Mouse (Mus musculus): Measurements from ENCODE around the gene Ccdc86. TPM values are rescaled to one million over a fixed set of nuclear protein-coding genes. Genes with fewer than 3 reads are reported as not detected.

Ccdc86 gene
- polyA plus RNA-seq, 1 experiment from 2014 or later = 39.2 TPM

DNA sequence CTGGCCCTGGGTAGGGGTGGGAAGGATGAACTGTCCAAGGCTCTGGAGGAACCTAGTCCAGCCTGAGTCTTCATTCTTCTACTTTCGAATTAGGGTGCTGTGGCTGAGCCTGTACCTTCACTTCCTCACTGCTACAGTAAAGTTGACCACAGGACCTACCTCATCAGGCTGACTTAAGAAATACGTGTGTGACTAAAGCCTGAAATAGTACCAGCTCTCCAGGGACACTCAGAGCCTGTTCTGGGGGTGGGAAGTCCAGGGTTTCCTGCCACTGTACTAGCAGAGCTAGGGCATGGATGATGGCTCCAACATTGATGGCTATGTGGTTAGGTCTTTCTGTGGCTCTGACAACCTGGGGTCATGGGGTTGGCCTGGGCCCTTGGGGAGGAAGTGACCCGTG lies 5.1 kb downstream of the Ccdc86 start:
- Histone ChIP-seq H3K4me3 (no peak overlapping the region), H3K36me3 (peaks cover 58% of the 10 kb centered on the region), H3K27ac (replicated peaks) (no peak overlapping the region), H3K9me3 (replicated peaks) (no peaks in the 10 kb centered on the region), H3K4me1 (peaks cover 43% of the 10 kb centered on the region), H3K27me3 (ENCODE audit: low read depth, poor library complexity, severe bottlenecking) (peaks cover 24% of the 10 kb centered on the region; the same call in 1 of the 2 replicates)
- WGBS = 86% methylated on average over 3 of the region's 3 CpGs
- DNase-seq (ENCODE audit: low spot score) = no peak

DNA sequence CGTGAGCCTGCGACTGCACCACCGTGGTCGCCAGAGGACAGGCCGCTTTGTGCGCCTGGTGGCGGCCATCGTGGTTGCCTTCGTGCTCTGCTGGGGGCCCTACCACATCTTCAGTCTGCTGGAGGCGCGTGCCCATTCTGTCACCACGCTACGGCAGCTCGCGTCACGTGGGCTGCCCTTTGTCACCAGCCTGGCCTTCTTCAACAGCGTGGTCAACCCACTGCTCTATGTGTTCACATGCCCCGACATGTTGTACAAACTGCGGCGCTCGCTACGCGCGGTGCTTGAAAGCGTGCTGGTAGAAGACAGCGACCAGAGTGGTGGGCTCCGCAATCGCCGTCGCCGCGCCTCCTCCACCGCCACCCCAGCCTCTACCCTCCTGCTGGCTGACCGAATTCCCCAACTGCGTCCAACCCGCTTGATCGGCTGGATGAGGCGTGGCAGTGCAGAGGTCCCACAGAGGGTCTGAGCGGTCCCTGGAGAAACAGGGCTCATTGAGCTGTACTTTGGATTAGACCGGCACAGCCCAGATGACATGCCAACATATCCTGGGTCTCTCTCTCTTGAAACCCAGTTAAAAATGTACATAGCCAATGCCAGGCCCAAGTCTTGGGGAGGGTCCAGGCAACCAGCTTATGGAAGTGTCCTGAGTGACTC lies 8.1 kb downstream of the Ccdc86 start:
- peak overlapping the region; percentile 91 for H3K27ac ChIP-seq (replicated peaks)
- peak; percentile 74 for DNase-seq (ENCODE audit: low spot score)

DNA sequence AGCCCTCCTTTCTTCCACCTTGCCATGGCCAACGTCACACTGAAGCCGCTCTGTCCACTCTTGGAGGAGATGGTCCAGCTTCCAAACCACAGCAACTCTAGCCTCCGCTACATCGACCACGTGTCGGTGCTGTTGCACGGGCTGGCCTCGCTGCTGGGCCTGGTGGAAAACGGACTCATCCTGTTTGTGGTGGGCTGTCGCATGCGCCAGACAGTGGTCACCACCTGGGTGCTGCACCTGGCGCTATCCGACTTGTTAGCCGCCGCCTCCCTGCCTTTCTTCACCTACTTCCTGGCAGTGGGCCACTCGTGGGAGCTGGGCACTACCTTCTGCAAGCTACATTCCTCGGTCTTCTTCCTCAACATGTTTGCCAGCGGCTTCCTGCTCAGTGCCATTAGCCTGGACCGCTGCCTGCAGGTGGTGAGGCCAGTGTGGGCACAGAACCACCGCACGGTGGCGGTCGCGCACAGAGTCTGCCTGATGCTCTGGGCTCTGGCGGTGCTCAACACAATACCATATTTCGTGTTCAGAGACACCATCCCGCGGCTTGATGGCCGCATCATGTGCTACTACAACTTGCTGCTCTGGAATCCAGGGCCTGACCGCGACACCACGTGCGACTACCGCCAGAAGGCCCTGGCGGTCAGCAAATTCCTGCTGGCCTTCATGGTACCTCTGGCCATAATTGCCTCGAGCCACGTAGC lies 8.8 kb downstream of the Ccdc86 start:
- H3K4me3 ChIP-seq = peak overlapping the region; percentile 57
- H3K9me3 ChIP-seq (replicated peaks) = no peaks in the 10 kb centered on the region; the same call in 1 of the 2 replicates
- peaks cover 38% of the 10 kb centered on the region for H3K36me3 ChIP-seq
- H3K27ac ChIP-seq (replicated peaks) = peak overlapping the region; percentile 91
- 16% methylated on average over 37 of the region's 37 CpGs for WGBS
- H3K4me1 ChIP-seq = peaks cover 22% of the 10 kb centered on the region
- H3K27me3 ChIP-seq (ENCODE audit: low read depth, poor library complexity, severe bottlenecking) = peaks cover 41% of the 10 kb centered on the region
- peak; percentile 87 for DNase-seq (ENCODE audit: low spot score)

More for the DNA sequence above, 8.1 kb downstream of the Ccdc86 start:
- Histone ChIP-seq H3K27me3 (ENCODE audit: low read depth, poor library complexity, severe bottlenecking) (peaks cover 41% of the 10 kb centered on the region), H3K9me3 (replicated peaks) (no peaks in the 10 kb centered on the region; the same call in 1 of the 2 replicates), H3K4me3 (peak overlapping the region; percentile 57), H3K36me3 (peaks cover 44% of the 10 kb centered on the region), H3K4me1 (peaks cover 19% of the 10 kb centered on the region)
- 1% methylated on average over 40 of the region's 40 CpGs for WGBS

DNA sequence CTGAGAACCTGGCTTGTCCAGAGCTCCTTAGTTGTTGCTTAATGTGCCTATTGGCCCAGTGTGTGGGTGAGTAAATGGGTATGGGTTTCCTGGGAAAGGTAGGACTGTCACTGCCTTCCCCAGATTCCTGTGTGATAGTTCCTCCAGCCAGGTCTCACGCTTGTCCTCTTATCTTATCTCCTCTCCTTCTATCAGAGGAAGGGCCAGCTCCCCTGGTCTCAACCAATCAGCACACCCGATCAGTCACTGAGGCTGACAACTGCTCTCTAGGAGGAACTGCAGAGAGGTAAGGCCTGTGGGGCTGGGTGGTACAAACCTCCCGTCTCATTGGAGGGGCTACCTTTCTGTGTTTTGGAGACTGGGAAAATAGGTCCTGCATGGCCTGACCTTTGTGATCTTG lies 10.3 kb downstream of the Ccdc86 start:
- peaks cover 41% of the 10 kb centered on the region for H3K27me3 ChIP-seq (ENCODE audit: low read depth, poor library complexity, severe bottlenecking)
- peaks cover 23% of the 10 kb centered on the region for H3K36me3 ChIP-seq
- no peak overlapping the region for H3K27ac ChIP-seq (replicated peaks)
- H3K9me3 ChIP-seq (replicated peaks) = no peaks in the 10 kb centered on the region; the same call in 1 of the 2 replicates
- 68% methylated on average over 3 of the region's 3 CpGs for whole genome bisulfite sequencing
- H3K4me1 ChIP-seq = peaks cover 33% of the 10 kb centered on the region
- H3K4me3 ChIP-seq = no peak overlapping the region
- no peak for DNase-seq (ENCODE audit: low spot score)

DNA sequence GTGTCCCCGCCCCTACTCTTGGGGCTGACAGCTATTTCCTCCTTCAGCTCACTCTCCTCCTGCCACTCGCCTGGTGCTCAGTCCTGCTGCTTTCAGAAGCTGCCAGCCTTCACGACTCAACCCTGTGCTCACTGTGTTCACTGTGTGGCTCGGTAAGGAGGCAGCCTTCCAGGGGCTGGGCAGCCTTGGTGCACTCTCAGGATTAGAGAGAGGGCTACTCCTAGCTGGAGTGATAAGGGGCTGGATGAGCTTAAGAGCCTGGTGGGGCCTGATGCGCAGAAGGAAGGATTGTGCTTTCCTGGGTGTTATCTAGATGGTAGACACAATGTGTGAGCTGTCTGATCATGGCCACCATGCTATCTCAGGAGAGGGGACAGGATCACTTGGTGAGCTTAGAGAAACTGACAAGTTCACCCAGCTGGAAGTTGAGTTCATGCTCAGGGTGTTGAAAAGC lies 11.9 kb downstream of the Ccdc86 start, which contains the start of gene Ptgdr2:
Ptgdr2 (plus strand) TSS at position 51 of the 454 bp plus-strand sequence.
- Histone ChIP-seq H3K27ac (replicated peaks) (no peak within 1 kb of the TSS), H3K27me3 (ENCODE audit: low read depth, poor library complexity, severe bottlenecking) (peaks cover 39% of the 10 kb centered on the region), H3K4me1 (peaks cover 33% of the 10 kb centered on the region), H3K36me3 (peaks cover 7% of the 10 kb centered on the region), H3K9me3 (replicated peaks) (no peaks in the 10 kb centered on the region; the same call in 1 of the 2 replicates), H3K4me3 (no peak within 1 kb of the TSS)
- WGBS = 63% methylated on average over 5 of the region's 5 CpGs
- DNase-seq (ENCODE audit: low spot score) = no peak

DNA sequence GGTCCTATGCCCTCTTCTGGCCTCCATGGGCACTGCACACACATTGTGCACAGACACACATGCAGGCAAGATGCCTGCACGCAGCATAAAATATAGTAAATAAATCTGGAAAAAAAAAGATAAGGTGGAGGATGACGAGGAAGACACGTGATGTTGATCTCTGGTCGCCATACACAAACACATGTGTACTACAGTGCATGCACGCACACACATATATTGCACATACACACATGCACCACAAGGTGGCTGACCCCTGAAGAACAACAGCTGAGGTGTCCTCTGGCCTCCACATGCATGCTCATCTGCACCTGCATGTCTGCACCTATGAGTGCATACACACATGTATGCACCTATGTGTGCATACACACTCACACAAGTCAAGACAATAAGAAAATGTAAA lies 13.0 kb downstream of the Ccdc86 start:
- peaks cover 27% of the 10 kb centered on the region for H3K4me1 ChIP-seq
- H3K9me3 ChIP-seq (replicated peaks) = no peaks in the 10 kb centered on the region; the same call in 1 of the 2 replicates
- H3K27me3 ChIP-seq (ENCODE audit: low read depth, poor library complexity, severe bottlenecking) = peaks cover 31% of the 10 kb centered on the region
- DNase-seq (ENCODE audit: low spot score) = no peak
- 93% methylated on average over 5 of the region's 5 CpGs for WGBS
- no peaks in the 10 kb centered on the region for H3K36me3 ChIP-seq
- no peak overlapping the region for H3K4me3 ChIP-seq
- no peak overlapping the region for H3K27ac ChIP-seq (replicated peaks)

DNA sequence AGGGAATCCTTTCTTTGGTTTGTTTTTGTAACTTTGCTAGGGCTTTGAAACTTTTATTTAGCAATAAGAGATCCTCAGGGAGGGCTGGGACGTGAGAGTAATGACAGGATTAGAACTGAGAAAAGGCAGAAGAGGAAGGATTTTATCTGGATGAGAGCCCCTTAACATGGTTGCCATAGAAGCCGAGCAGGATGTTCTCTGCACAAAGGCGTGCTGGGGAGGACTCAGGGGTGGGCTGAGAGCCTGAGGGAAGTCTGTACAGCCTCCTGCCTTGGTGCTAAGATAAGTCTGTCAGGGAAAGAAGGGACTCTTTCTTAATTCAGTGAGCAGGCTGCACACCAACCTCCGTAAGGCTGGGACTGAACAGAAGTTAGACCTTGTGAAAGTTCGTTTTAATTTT lies 14.0 kb downstream of the Ccdc86 start:
- Histone ChIP-seq H3K36me3 (no peaks in the 10 kb centered on the region), H3K4me3 (no peak overlapping the region), H3K27me3 (ENCODE audit: low read depth, poor library complexity, severe bottlenecking) (peaks cover 28% of the 10 kb centered on the region), H3K27ac (replicated peaks) (peak overlapping the region; percentile 15; the same call in 1 of the 2 replicates), H3K9me3 (replicated peaks) (no peaks in the 10 kb centered on the region; the same call in 1 of the 2 replicates), H3K4me1 (peaks cover 16% of the 10 kb centered on the region)
- 27% methylated on average over 5 of the region's 5 CpGs for WGBS
- DNase-seq (ENCODE audit: low spot score) = no peak

DNA sequence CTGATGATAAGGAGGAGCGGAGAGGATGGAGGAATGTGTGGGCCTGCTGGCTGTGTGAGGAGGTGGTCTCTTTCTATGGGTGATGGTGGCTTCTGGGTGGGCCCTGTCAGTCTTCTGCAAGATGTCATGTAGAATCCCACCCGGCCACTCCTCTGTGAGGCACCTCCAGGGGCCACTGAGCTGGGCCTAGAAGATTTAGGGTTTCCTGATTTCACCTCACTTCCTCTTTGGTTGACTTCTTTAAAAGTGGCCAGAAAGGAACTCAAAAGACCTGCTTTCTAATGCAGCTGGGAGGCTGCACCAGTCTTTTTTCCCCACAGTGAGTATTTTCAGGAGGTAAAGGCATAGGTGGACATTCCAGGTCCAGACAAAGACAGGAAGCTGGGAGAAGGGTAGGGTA lies 18.4 kb downstream of the Ccdc86 start:
- H3K4me3 ChIP-seq = no peak overlapping the region
- H3K27me3 ChIP-seq (ENCODE audit: low read depth, poor library complexity, severe bottlenecking) = no peaks in the 10 kb centered on the region
- H3K4me1 ChIP-seq = peaks cover 29% of the 10 kb centered on the region
- H3K36me3 ChIP-seq = no peaks in the 10 kb centered on the region
- H3K9me3 ChIP-seq (replicated peaks) = no peaks in the 10 kb centered on the region
- H3K27ac ChIP-seq (replicated peaks) = no peak overlapping the region
- 85% methylated on average over 2 of the region's 2 CpGs for WGBS
- no peak for DNase-seq (ENCODE audit: low spot score)

DNA sequence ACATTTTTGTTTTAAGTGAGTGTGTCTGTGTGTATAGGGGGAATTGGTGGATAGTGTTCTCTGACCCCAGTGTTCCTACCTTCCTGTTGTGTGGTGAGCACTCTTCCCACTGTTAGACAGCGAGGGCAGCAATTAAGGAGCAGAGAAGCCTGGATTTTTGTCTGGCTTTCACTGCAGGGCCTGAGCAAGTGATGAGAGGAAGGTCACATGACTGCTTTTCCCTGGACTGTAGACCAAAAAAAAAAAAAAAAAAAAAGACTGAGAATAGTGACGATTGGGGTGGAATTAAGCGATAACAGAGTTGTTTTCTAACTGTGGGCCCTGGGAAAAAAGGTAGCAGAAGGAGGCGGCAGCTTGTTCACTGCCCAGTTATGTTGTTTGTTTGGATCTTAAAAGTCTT lies 22.4 kb downstream of the Ccdc86 start:
- DNase-seq (ENCODE audit: low spot score) = no peak
- WGBS = 47% methylated on average over 4 of the region's 4 CpGs
- no peaks in the 10 kb centered on the region for H3K36me3 ChIP-seq

DNA sequence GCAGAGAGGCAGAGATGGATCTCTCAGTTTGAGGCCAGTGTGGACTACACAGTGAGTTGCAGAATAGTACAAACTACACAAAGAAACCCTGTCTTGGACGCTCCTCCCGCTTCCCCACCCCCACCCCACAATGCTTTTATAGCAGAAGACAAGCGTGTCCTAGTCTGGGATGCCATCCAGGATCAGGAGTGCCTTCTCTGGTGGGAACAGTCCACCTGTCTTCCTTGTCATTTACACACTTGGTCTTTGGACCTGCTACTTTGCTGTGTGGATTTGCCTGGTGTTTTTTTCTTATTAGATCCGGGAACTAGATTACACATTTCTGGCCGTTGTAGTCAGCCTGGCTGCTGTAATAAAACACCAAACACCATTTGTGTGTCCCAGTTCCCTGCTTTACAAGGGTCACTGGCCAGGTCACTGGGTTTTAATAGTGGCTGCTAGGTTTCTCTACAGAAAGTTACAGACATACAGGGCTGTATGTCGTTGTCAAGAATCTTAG lies 22.9 kb downstream of the Ccdc86 start:
- Histone ChIP-seq H3K27me3 (ENCODE audit: low read depth, poor library complexity, severe bottlenecking) (no peaks in the 10 kb centered on the region), H3K9me3 (replicated peaks) (no peaks in the 10 kb centered on the region), H3K27ac (replicated peaks) (peak overlapping the region; percentile 79), H3K4me3 (no peak overlapping the region; the same call in 1 of the 2 replicates), H3K4me1 (peaks cover 16% of the 10 kb centered on the region), H3K36me3 (no peaks in the 10 kb centered on the region)
- DNase-seq (ENCODE audit: low spot score) = no peak
- 27% methylated on average over 6 of the region's 6 CpGs for WGBS

More for the DNA sequence above, 22.4 kb downstream of the Ccdc86 start:
- Histone ChIP-seq H3K4me1 (peaks cover 16% of the 10 kb centered on the region), H3K27ac (replicated peaks) (peak overlapping the region; percentile 79), H3K27me3 (ENCODE audit: low read depth, poor library complexity, severe bottlenecking) (no peaks in the 10 kb centered on the region), H3K9me3 (replicated peaks) (no peaks in the 10 kb centered on the region), H3K4me3 (no peak overlapping the region)

DNA sequence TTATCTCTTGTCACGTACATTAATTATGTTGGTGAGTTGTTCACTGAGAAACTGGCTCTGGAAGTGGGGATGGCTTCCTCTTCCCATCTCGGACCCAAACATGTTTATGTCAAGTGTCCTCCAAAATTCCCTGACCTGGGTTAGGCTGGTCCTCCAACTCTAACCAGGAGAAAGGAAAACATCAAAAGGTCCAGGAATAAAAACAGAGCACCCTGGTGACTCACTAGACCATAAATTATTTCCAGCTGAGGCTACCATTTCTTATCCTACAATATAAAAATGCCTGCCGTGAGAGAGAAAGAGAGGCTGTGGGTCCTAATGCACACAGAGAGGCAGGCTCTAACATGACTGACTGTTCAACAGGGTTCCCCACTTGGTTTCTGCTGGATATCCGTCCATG lies 24.8 kb downstream of the Ccdc86 start:
- Histone ChIP-seq H3K4me1 (peaks cover 16% of the 10 kb centered on the region), H3K4me3 (no peak overlapping the region), H3K9me3 (replicated peaks) (no peaks in the 10 kb centered on the region), H3K36me3 (no peaks in the 10 kb centered on the region), H3K27ac (replicated peaks) (no peak overlapping the region), H3K27me3 (ENCODE audit: low read depth, poor library complexity, severe bottlenecking) (no peaks in the 10 kb centered on the region)
- 65% methylated on average over 4 of the region's 4 CpGs for WGBS
- DNase-seq (ENCODE audit: low spot score) = no peak

DNA sequence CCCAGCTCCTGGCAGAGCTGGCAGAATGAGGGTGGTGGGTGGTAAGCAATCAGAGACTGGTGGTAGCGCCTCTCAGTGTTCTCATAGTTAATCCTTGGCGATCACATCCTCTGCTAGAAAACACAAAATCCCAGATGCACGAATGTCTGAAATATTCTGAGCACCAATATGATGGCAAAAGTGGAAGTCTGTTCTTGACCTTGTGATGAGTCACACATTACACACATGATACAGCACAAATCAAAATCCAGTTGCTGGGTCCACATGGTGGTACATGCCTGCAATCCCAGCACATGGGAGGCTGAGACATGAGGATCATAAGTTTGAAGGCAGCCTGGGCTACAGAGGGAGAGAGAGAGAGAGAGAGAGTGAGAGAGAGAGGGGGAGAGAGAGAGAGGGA lies 28.0 kb downstream of the Ccdc86 start:
- WGBS = 79% methylated on average over 3 of the region's 3 CpGs
- DNase-seq (ENCODE audit: low spot score) = no peak
- Histone ChIP-seq H3K4me1 (peaks cover 5% of the 10 kb centered on the region), H3K36me3 (no peaks in the 10 kb centered on the region), H3K27ac (replicated peaks) (no peak overlapping the region), H3K4me3 (no peak overlapping the region), H3K9me3 (replicated peaks) (no peaks in the 10 kb centered on the region), H3K27me3 (ENCODE audit: low read depth, poor library complexity, severe bottlenecking) (no peaks in the 10 kb centered on the region)

DNA sequence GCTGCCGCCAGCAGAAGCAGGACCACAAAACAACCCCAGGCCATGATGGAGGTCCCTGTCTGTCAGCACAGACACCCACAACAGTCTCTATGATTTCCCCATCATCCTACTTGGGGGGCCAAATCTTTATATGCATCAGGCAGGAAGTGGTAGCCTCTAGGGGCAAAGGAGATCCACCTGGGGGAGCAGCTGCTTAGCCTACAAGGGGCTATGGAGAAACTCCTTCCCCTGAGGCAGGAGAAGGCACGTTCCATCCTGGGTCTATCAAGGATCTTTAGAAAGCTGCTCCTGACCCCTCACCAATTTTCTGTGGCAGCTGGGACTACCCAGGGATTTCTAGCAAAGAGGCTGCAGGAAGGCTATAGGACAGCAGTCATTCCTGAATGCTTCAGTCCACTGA lies 28.5 kb downstream of the Ccdc86 start, which contains the start of gene Zp1:
Zp1 (minus strand) TSS at position 101 of the 400 bp plus-strand sequence.
- H3K4me3 ChIP-seq = no peak within 1 kb of the TSS
- WGBS = 78% methylated on average over 2 of the region's 2 CpGs
- no peak for DNase-seq (ENCODE audit: low spot score)
- no peaks in the 10 kb centered on the region for H3K36me3 ChIP-seq
- H3K9me3 ChIP-seq (replicated peaks) = no peaks in the 10 kb centered on the region
- no peaks in the 10 kb centered on the region for H3K4me1 ChIP-seq
- no peak within 1 kb of the TSS; the same call in 1 of the 2 replicates for H3K27ac ChIP-seq (replicated peaks)
- H3K27me3 ChIP-seq (ENCODE audit: low read depth, poor library complexity, severe bottlenecking) = no peaks in the 10 kb centered on the region
